Mouse (Mus musculus): ENCODE measurements at regions not wholly inside any gene's neighbourhood (a gene's known extent, or its start where the extent isn't known, plus 50 kb on each side); places are given as distances from the start of the nearest gene placed in this dataset.

- TF ChIP-seq POLR2A (IDR thresholded peaks at IDR 0.05; ENCODE audit: extremely low read depth, insufficient read depth, low read length) (no peak), CTCF (IDR thresholded peaks at IDR 0.05; ENCODE audit: low read depth, low read length) (no peak)
- no peak overlapping the region for H3K9ac ChIP-seq (ENCODE audit: low read depth, low read length)
- no peaks in the 10 kb centered on the region for H3K27me3 ChIP-seq (ENCODE audit: control insufficient read depth, insufficient read depth, low read length)
- WGBS = 70% methylated on average over 4 of the region's 4 CpGs
- peak; percentile 4 for DNase-seq (ENCODE audit: extremely low read depth, low read depth, low spot score)
- no peaks in the 10 kb centered on the region for H3K4me1 ChIP-seq (ENCODE audit: control insufficient read depth, insufficient read depth, low read length)
- H3K27ac ChIP-seq (replicated peaks; ENCODE audit: insufficient read depth, low read depth, low read length) = no peak overlapping the region
- H3K36me3 ChIP-seq (ENCODE audit: control insufficient read depth, insufficient read depth, low read length) = no peaks in the 10 kb centered on the region
- H3K4me3 ChIP-seq (ENCODE audit: insufficient read depth, low read depth, low read length) = no peak overlapping the region
- H3K79me2 ChIP-seq (ENCODE audit: control insufficient read depth, insufficient read depth, low read length) = no peaks in the 10 kb centered on the region
Observed at GRCm38 (mm10) chr3:43783000-43783588, 1595.1 kb upstream of the Pcdh10 start.

GRCm38 (mm10) chr3:43784170-43784569, 1594.0 kb upstream of the Pcdh10 start:
- TF ChIP-seq POLR2A (IDR thresholded peaks at IDR 0.05; ENCODE audit: extremely low read depth, insufficient read depth, low read length) = no peak
- TF ChIP-seq CTCF (IDR thresholded peaks at IDR 0.05; ENCODE audit: low read depth, low read length) = no peak
- Histone ChIP-seq H3K27me3 (ENCODE audit: control insufficient read depth, insufficient read depth, low read length) (no peaks in the 10 kb centered on the region), H3K79me2 (ENCODE audit: control insufficient read depth, insufficient read depth, low read length) (no peaks in the 10 kb centered on the region), H3K4me1 (ENCODE audit: control insufficient read depth, insufficient read depth, low read length) (no peaks in the 10 kb centered on the region), H3K4me3 (ENCODE audit: insufficient read depth, low read depth, low read length) (no peak overlapping the region), H3K36me3 (ENCODE audit: control insufficient read depth, insufficient read depth, low read length) (no peaks in the 10 kb centered on the region), H3K9ac (ENCODE audit: low read depth, low read length) (no peak overlapping the region), H3K27ac (replicated peaks; ENCODE audit: insufficient read depth, low read depth, low read length) (no peak overlapping the region)
- WGBS = 74% methylated on average over 2 of the region's 2 CpGs
- DNase-seq (ENCODE audit: extremely low read depth, low read depth, low spot score) = no peak

All from liver, adult 2 months (tissue).